Mouse (Mus musculus): ENCODE measurements around the gene Sec61a1.

- TF ChIP-seq CTCF (IDR thresholded peaks at IDR 0.05; ENCODE audit: low read depth) (peak; percentile 62), EP300 (IDR thresholded peaks at IDR 0.05; ENCODE audit: low read depth) (no peak)
Observed at GRCm38 (mm10) chr6:88549137-88549814, 30.6 kb upstream of the Sec61a1 start.
